Mouse (Mus musculus) megakaryocyte progenitor cell, adult 5-6 weeks (primary cell): ENCODE data around the gene Mvb12b. TPM values are rescaled to one million over a fixed set of nuclear protein-coding genes. Genes with fewer than 3 reads are reported as not detected.

Experiments
- ATAC-seq: replicated peaks from 2 replicates; pipeline ENCODE4 v1.8.0; 2016; ENCODE audit warnings: mild to moderate bottlenecking, moderate TSS enrichment, inconsistent platforms; ENCODE audit not compliant: poor library complexity
- total RNA-seq, 2 experiments: library from RNA; stranded (forward) in 1 of 2; stranded (reverse) in 1 of 2; fragments of 157-497, 149-512 nt in 1 of 2; fragments of 200-1000 nt in 1 of 2; gene quantifications; 2 replicates each; pipeline versions ENCODE4 v1.2.3 to v1.2.4; 2015 to 2017

Mvb12b gene
- total RNA-seq, 2 experiments from 2014 or later, result 12.9 to 37.1 TPM

DNA sequence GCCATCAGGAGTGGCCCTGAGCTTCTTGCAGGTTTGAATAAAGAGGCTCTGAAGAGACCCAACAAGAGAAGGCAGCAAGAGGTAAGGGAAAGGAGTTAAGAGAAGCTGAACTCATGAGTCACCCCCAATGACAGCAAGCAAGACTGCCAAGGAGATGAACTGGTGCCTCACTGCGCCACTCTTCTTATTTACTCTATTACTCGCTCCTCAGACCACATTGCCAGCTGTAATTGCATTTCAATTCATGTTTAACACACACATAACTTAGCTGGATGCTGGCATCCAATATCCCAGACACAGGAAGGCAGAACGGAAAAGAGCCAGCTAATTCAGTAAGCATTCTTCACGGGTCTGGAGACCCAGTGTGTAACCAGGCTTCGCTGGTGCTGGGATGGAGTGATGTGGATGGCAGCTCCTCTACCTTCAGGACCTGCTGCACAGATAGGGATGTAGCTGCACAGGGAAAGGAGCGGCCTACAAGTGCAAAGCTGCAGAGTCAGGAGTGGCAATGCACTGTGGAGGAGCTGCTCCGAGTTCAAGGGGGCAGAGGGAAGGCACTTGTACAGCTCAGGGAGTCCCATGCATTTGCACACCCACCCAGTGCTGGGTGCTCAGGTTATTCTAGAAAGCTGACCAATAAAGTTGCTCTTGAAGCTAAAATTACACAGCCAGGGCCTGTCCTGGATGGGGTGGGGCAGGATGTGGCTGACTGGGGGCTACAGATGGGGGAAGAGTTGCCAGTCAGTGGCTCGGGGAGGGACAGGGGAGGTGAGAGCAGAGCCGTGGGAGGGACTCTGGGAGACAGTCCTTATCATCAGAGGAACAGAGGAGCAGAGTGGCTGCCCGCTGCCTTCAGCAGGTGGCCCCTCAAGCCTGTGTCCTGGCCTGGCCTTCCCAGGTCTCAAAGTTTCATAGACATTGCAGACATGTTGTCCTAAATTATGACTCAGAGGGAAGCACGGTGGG is 34.5 kb downstream of the Mvb12b start:
- peak; percentile 81 for ATAC-seq

DNA sequence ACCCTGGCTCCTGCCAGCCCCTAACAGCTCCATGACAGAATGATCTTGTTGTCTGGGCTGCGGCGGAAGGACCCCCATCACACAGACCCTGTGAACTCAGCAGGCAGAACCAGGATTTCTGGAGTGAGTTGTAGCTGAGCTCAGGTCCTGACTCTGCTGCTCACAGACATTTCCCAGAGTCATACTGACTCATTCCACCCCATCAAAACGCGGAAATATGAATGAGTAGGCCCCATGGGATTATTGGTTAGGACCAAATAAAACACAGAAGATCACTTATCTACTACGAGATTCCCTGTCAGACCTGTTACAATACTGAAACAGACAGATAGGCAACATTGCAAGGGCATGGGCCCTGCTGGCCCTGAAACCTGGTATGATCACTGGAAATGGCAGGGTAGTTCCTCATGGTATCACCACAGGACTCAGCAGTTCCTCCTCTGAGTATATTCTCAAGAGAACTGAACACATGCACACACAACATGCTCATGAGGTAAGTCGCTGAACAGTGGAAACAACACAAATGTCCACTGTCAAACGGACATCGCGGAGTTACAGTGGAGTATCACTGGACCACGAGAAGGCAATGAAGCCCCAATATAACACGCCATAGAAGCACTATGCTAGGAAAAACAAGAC is 40.4 kb downstream of the Mvb12b start:
- ATAC-seq, result peak; percentile 30

DNA sequence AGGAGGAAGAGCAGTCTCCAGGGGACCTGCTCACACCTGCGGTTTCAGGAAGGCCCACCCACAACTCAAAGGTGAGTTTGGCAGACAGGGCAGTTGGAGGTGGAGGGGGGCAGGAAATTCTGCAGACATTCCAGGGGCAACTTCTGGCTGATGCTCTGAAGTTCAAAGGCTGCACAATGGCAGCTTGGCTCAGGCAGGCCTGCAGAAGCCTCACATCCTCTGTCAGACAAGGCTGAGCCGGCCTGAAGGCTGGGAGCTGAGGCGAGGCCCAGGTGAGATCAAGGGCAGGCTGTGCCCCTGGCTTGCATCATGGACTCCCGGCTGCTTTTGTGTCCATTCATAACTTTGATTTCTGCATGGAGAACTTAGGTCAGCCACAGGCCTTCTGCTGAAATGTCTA is 41.1 kb downstream of the Mvb12b start:
- no peak for ATAC-seq

DNA sequence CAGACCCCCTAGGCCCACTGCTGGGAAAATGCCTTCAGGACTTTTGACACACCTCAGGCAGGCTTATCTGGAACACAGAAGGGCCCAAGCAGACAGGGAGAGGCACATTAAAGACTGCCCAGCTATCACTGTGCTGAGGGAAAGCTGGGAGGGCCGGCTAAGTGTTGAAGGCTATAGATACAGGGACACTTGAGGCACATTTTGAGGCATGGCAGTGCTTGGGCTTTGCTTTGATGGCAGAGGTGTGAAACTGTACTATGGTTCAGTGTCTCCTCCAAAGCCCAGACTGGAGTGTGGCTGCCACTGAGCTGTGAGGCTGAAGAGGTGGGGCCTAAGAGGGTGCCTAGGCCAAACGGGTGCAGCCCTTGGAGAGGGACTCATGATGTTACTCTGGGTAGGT is 44.1 kb downstream of the Mvb12b start:
- ATAC-seq, result peak; percentile 37

DNA sequence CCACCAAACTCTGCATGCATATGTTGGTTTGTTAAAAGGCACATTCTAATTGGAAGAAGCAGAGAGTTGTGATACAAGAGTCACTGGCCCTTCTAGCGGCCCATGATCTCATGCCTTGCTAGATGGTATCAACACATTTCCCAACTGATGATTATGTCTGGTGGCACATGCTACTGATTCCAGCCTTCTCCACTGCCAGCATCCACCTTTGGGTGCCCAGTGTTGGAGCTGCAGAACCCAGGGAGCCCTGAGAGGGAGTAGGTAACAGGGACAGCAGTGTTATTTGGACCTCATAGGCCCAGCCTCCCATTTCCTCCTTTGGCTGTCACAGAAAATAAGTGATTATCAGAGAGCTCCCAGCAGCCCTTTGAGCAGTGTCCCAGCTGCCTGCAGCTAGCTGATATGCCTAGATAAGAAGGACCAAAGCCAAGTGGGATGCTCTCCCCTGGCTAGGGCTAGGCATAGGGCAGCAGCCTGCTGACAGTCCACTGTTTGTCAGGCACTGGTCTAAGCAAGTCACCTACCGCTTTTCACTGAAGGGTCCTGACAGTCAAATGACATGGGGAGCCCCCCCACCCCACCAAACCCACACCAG is 44.7 kb downstream of the Mvb12b start:
- ATAC-seq, result peak; percentile 84

DNA sequence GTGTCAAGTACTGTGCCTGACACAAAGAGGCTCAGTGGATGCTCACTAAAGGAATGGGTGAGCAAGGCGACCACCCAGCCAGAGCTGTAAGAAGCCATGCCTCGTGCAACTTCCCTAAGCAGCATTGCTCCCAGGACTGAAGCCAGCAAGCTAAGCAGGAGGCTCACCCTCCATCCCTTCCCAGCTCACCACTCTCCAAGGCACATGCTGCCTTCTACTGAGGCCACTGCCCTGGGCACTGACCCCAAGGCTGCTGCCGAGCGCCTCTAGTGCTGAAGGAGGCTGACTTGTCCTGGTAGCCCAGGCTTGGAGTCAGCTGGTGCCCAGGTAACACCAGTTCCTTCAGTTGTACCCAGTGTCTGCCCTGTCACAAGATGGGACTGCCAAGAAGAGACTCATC is 45.8 kb downstream of the Mvb12b start:
- no peak for ATAC-seq

DNA sequence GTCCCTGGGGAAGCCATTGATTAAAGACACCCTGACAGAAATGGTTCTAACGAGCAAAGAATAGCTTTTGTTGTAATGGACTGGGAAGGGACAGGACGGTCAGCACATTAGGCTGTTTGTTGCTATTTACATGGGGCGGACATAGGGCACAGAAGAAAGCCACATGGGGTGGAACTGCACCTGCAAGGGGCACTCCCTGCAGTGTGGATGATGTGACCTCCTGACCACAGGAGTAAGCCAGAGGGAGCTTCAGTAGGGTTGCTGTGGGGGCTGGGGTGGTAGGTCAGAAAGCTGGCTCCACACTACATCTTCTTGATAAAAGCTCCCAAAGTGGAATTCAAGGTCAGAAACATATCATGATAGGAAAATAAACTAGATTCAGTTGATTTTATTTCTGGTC is 47.3 kb downstream of the Mvb12b start:
- ATAC-seq, result no peak

DNA sequence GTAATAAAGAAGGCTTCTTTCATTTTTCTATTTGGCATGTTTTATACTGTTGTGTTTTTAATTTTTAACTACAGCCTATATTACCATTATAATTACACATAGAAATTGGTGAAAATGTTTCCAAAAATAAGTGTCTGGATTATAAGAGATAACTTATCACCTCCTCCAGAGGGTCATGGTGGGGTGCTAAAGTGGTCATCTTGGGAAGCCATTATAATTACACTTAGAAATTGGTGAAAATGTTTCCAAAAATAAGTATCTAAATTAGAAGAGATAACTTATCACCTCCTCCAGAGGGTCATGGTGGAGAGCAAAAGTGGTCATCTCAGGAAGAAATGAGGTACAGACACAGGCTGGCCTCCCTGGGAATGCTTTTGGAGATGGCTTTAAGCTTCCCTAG is 48.5 kb downstream of the Mvb12b start:
- ATAC-seq, result no peak

DNA sequence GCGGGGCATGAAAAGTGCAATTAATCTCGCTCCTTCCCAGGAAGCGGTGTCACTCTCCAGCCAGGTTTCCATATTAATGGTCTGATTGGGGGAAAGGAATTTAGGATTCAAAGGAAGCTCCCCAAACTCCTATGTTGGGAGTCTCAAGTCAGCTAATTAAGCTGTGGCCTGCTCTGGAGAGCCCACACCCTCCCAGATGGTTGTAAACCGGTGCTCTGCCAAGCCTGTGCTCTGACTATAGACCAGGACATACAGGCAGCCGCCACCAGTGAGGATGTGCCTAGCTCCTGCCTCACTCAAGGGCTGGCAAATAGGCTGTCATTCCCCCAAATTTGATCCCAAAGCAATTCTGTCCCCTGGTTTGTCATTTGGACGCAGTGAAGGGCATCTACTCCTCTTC is 50.4 kb downstream of the Mvb12b start:
- no peak for ATAC-seq

DNA sequence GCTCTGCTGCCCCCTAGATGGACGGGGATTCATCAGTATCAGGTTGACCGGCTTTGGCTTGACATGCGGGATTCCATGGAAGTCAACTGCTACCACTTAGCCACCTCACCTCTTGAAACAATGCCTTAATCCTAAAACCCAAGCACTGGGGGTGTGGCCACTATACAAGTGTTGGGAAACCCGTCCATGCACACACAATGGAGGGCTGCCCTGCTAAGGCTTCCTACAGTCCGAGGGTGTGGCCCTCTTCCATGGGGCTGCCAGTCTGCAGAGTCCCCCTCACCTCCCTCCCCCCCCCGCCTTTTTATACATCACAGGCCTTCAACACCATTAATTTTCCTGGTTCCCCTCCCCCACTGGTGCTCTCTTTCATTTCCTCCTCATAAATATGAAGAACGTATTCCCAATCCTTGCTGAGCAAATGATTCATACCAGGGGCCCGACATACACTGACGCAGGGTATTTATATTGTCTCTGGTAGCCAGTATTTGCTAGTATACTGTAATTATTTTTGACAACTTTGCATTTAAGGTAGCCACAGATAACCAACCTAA is 51.0 kb downstream of the Mvb12b start:
- ATAC-seq, result no peak

DNA sequence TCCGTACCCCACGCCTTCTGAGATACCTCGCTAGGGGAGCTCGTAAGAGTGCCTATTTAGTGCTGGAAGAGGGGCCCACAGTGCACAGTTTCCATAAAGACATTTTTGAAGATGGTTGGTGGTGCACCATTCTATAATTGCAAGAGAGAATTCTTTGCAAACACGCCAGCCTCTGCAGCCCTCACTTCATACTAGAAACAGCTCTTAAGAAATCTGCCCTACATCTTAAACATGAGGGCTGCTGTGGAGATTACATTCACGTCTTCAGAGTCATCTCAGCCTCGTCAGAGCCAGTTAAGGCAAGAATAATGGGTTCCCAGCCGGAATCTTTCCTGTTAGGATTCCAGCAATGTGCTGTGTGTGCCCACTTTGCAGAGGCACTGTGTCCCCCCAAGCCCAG is 52.7 kb downstream of the Mvb12b start:
- ATAC-seq, result no peak

DNA sequence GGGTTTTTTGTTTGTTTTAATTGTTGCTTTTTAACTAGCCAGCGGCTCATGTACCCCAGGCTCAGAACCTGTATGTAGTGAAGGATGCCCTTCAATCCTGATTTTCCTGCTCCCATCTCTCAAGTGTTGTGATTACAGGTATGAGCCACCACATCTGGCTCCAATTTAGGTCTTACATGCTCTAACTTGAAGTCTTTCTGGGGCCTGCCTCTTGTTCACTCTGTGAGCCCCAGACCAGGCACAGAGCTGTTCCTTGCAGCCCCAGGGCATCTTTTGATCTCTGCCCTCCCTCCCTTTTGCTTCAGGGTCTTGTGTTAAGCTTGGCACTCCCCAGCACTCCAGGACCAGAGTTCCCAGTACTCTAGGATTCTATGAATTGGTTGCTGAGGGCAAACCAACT is 53.8 kb downstream of the Mvb12b start:
- ATAC-seq, result no peak

DNA sequence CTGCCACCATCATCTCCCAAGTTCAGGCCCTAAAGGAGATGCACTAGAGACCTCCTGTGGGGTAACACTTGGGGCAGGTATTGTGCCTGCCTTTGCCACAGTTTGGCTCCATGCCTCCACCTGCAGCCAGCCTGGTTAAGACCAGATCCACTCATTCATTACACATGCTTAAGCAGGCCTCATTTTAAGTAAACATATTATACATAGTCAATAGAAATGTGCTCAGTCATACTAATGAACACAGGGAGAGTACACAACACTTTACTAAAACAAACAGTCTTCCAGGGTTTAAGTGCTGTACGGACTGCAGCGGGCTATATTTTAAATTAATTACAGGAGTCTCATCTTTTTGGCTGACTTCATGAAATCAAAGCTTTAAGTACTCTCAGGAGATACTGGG is 57.9 kb downstream of the Mvb12b start:
- no peak for ATAC-seq

DNA sequence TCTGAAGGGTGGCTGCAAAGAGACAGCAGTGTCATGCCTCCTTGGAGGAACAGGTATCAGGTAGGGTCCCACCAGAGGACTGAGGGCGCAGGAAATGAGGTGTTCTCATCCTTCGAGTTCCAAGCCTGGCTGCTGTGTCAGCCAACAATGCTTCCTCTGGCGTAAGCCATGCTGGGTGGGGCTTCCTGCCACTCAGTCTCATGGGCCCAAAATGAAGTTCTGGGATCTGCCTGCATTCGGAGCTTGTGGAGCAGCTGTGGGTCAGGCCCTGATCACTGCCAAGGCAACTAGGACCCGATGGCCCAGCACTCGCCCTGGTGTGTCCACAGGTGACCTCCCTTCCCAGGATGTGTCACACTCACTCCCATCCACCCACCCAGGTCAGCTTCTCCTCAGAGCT is 61.0 kb downstream of the Mvb12b start:
- no peak for ATAC-seq

DNA sequence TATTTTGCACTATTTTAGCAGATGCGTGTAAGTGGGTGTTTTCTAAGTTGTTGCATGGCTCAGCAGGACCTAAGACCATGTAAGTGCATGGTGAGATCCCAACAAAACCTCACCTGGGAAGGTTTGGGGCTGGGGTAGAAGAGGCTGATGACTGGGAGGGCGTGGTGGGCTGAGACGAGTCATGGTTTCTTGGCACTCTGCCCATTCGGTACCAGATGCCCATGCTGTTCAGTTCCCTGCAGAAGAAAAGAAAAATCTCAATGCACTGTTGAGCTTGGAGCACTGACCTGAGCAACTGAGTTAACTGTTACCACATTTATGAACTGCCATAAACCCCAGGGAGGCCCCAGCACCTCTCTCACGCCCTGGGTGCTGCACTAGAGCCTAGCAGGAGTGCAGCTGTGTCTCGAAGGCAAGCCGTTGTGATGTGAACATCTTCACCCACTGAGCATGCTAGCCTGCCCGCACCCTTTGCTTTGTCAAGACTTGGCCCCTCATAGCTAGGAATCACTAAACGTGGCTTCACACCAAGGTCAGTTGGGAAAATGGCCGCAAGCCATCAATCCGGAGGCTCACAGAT is 62.7 kb downstream of the Mvb12b start:
- ATAC-seq, result no peak

DNA sequence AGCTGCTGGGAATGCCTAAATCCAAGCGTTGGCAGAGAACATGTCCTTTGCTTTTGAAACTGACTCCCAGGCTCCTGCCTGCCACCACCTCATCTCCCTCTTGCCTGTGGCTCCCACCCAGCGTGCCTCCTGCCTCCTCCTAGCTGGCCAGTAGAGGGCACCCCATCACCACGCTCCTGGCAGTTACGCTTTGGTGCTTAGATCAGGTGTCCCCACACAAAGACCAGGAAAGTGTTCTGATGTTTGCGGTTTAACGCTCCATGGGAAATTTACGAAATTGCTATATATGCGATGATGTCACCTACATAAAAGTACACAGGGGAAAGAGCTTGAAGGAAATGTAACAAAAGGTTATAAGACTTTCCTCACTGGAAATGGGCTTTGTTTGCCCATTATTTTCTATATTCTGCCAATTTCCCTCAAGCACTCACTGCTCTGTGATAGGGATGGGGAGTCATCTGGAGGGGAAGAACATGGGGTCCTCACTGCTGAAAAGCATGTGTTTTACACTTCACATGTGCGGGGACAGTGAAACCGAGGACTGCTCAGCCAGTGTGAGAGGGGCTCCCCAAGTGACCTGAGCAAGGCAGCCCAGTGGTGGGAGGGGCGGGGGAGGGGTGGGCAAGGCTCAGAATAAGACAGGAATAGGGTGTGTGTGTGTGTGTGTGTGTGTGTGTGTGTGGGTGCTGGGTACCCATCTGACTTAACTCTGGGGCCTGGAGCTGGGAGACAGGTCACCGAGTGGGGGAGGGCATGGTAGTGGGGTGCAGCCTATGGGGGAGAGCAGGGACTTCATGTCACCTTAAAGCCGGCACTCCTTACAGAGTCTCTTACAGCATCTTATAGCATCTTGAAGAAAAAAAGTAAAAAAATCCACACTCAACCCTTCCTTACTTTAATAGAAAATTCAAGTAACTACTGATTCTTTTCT is 65.8 kb downstream of the Mvb12b start:
- peak; percentile 99 for ATAC-seq

DNA sequence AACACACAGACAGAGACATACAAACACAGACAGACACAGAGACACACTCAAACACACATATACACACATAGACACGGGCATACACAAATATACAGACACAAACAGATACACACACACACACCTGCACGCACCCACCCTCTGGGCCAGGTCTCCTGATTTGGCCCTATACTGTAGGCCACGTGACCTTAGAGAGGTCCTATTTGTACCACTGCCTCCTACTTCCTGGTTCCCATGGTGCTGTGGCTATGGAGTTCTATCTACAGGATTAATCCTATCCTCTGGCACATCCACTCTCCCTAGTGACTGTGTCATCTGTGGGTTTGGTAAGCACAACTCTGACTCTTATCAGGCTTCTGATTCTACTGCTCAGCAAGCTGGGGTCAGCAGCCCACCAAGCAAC is 67.3 kb downstream of the Mvb12b start:
- no peak for ATAC-seq

DNA sequence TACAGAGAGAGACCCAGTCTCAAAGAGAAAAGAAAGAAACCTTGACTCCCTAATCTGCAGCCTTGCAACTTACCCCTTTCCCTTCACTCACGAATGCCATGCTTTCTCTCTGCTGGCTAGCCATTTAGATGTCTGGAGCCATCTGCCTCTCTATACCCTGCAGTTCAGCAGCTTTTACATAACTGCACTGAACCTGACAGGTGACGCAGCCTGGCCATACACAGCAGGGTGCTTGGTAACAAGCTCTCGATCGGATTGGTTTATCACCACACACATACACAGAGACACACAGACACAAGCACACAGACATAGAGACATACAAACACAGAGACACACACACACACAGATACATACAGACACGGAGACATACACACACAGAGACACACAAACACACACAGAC is 67.7 kb downstream of the Mvb12b start:
- no peak for ATAC-seq

DNA sequence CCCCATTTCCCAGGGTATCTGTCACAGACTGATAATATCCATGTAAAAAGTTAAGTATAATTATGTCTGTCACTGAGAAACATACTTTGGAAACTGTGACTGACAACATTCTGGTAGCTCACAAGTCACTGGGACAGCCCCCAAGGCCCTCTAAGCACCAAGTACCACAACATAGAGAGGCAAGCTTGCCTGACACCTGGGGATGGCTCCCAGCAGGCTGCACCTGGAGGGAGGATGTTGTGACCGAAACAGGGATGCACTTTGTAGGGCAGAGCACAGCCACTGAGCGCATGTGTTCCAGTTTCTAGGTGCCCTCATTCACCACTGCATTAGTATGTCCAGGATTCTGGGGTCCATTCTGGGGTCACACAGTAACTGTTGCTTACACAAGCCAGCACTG is 69.4 kb downstream of the Mvb12b start:
- ATAC-seq, result no peak

DNA sequence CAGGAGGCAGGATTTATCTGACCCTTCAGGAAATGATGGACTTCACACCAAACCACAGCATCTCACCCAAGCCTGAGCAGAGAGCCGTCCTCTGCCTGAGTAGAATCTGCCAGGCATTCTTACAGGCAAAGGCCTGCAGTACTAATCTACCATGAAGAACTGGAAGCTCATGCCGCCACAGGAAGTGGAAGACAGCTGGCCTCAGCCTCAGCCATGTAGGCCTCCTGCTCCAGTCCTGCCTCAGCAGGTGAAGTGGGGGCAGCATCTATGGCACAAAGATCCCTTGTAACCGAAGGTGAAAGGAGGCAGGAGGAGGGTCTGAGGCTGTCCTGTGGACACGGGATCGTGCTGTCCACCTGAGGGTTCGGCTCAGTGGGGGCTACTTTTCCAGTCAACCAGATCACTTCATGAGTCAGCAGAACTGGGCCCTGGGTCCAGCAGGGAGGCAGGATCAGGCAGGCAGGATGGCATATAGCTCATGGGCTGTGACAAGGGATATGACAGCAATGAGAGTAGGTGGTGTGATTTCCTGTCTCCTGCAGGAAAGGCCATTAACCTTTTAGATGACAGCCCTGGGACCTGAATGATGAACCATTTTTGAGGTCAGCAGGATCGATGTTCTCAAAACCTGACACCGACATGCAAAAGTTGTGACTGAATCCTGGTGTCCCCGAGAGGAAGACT is 69.9 kb downstream of the Mvb12b start:
- no peak for ATAC-seq
